Comparison of ENCODE assay signal across 7 mouse cellular contexts in the genomic region with DNA sequence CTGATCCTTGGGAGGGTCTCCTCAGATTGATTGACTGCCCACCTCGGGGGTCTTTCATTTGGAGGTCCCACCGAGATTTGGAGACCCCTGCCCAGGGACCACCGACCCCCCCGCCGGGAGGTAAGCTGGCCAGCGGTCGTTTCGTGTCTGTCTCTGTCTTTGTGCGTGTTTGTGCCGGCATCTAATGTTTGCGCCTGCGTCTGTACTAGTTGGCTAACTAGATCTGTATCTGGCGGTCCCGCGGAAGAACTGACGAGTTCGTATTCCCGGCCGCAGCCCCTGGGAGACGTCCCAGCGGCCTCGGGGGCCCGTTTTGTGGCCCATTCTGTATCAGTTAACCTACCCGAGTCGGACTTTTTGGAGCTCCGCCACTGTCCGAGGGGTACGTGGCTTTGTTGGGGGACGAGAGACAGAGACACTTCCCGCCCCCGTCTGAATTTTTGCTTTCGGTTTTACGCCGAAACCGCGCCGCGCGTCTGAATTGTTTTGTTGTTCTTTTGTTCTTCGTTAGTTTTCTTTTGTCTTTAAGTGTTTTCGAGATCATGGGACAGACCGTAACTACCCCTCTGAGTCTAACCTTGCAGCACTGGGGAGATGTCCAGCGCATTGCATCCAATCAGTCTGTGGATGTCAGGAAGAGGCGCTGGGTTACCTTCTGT. TPM values are rescaled to one million over a fixed set of nuclear protein-coding genes. Genes with fewer than 3 reads are reported as not detected.
DNase-seq lines count a peak whose midpoint lies in the region; ATAC-seq and TF ChIP-seq lines count a peak whose summit lies in the region.
"Not testable (repeated sequence)": the region's sequence is repeated elsewhere in the genome, so short reads cannot be mapped to it uniquely, and the experiment has no call there.

No protein-coding gene starts in this region.

- not testable (repeated sequence) for ATAC-seq in embryonic facial prominence, embryonic 12.5 days (ENCODE audit: insufficient number of reproducible peaks, insufficient read depth, low FRiP score, low TSS enrichment); forebrain, postnatal 0 days; limb, embryonic 15.5 days (ENCODE audit: insufficient number of reproducible peaks, low FRiP score, low TSS enrichment, low read depth); lung, postnatal 0 days; neural tube, embryonic 13.5 days (ENCODE audit: low read depth)

- H3K4me1 ChIP-seq in embryonic facial prominence, embryonic 12.5 days; forebrain, postnatal 0 days (ENCODE audit: insufficient read depth); hindbrain, embryonic 10.5 days (replicated peaks); neural tube, embryonic 13.5 days (replicated peaks): not testable (repeated sequence)
- H3K4me1 ChIP-seq in limb, embryonic 15.5 days, result peaks cover 11% of the 10 kb centered on the region
- H3K4me1 ChIP-seq in lung, postnatal 0 days (ENCODE audit: insufficient read depth, low read depth, low read length), result peaks cover 12% of the 10 kb centered on the region; the same call in 1 of the 2 replicates

- WGBS in embryonic facial prominence, embryonic 12.5 days, result 2% methylated on average over 40 of the region's 44 CpGs
- WGBS in forebrain, postnatal 0 days, result 10% methylated on average over 36 of the region's 44 CpGs
- 2% methylated on average over 43 of the region's 44 CpGs for WGBS in hindbrain, embryonic 10.5 days
- 3% methylated on average over 39 of the region's 44 CpGs for WGBS in limb, embryonic 15.5 days
- 3% methylated on average over 28 of the region's 44 CpGs for WGBS in lung, postnatal 0 days
- 5% methylated on average over 40 of the region's 44 CpGs for WGBS in neural tube, embryonic 13.5 days

- peak overlapping the region; percentile 51 for H3K4me2 ChIP-seq in embryonic facial prominence, embryonic 12.5 days (replicated peaks)
- H3K4me2 ChIP-seq in forebrain, postnatal 0 days (ENCODE audit: low read depth), result peak overlapping the region; percentile 49
- H3K4me2 ChIP-seq in limb, embryonic 15.5 days, result peak overlapping the region; percentile 52
- H3K4me2 ChIP-seq in lung, postnatal 0 days (replicated peaks; ENCODE audit: low read depth, low read length), result peak overlapping the region; percentile 52
- H3K4me2 ChIP-seq in neural tube, embryonic 13.5 days, result peak overlapping the region; percentile 57

- not testable (repeated sequence) for H3K9me3 ChIP-seq in embryonic facial prominence, embryonic 12.5 days; forebrain, postnatal 0 days (ENCODE audit: low read length); hindbrain, embryonic 10.5 days; limb, embryonic 15.5 days; lung, postnatal 0 days (ENCODE audit: low read length); neural tube, embryonic 13.5 days

- not testable (repeated sequence) for H3K27ac ChIP-seq in embryonic facial prominence, embryonic 12.5 days; forebrain, postnatal 0 days (ENCODE audit: low read depth, low read length); hindbrain, embryonic 10.5 days; limb, embryonic 15.5 days; neural tube, embryonic 13.5 days (replicated peaks)
- H3K27ac ChIP-seq in lung, postnatal 0 days (ENCODE audit: low read length), result peak overlapping the region; percentile 32; the same call in 1 of the 2 replicates

- not testable (repeated sequence) for DNase-seq in forebrain, postnatal 0 days; hindbrain, embryonic 10.5 days (ENCODE audit: low spot score); lung, postnatal 0 days (ENCODE audit: low spot score)
- DNase-seq in kidney, adult 18-20 months, result peak; percentile 38

- H3K4me3 ChIP-seq in embryonic facial prominence, embryonic 12.5 days, result peak overlapping the region; percentile 35
- H3K4me3 ChIP-seq in forebrain, postnatal 0 days (ENCODE audit: low read depth, low read length), result peak overlapping the region; percentile 31
- H3K4me3 ChIP-seq in hindbrain, embryonic 10.5 days, result peak overlapping the region; percentile 51
- peak overlapping the region; percentile 40 for H3K4me3 ChIP-seq in limb, embryonic 15.5 days
- peak overlapping the region; percentile 40 for H3K4me3 ChIP-seq in lung, postnatal 0 days (ENCODE audit: low read depth, low read length)
- H3K4me3 ChIP-seq in neural tube, embryonic 13.5 days, result peak overlapping the region; percentile 42

- not testable (repeated sequence) for TF ChIP-seq CTCF in forebrain, postnatal 0 days (IDR thresholded peaks at IDR 0.05; ENCODE audit: low read depth); lung, postnatal 0 days (IDR thresholded peaks at IDR 0.05)

- peaks cover 22% of the 10 kb centered on the region for H3K27me3 ChIP-seq in embryonic facial prominence, embryonic 12.5 days
- not testable (repeated sequence) for H3K27me3 ChIP-seq in forebrain, postnatal 0 days (ENCODE audit: insufficient read depth, low read length); lung, postnatal 0 days (replicated peaks; ENCODE audit: insufficient read depth, low read length)
- peaks cover 48% of the 10 kb centered on the region for H3K27me3 ChIP-seq in hindbrain, embryonic 10.5 days (ENCODE audit: insufficient read depth, poor library complexity, severe bottlenecking)
- H3K27me3 ChIP-seq in limb, embryonic 15.5 days, result peaks cover 11% of the 10 kb centered on the region
- peaks cover 11% of the 10 kb centered on the region; the same call in 1 of the 2 replicates for H3K27me3 ChIP-seq in neural tube, embryonic 13.5 days

- H3K9ac ChIP-seq in embryonic facial prominence, embryonic 12.5 days; limb, embryonic 15.5 days: not testable (repeated sequence)
- peak overlapping the region; percentile 35; the same call in 1 of the 2 replicates for H3K9ac ChIP-seq in forebrain, postnatal 0 days
- H3K9ac ChIP-seq in lung, postnatal 0 days (replicated peaks; ENCODE audit: low read depth), result peak overlapping the region; percentile 51
- H3K9ac ChIP-seq in neural tube, embryonic 13.5 days, result peak overlapping the region; percentile 50; the same call in 1 of the 2 replicates

- not testable (repeated sequence) for TF ChIP-seq EP300 in lung, postnatal 0 days (IDR thresholded peaks at IDR 0.05)

- not testable (repeated sequence) for H3K36me3 ChIP-seq in embryonic facial prominence, embryonic 12.5 days; forebrain, postnatal 0 days (ENCODE audit: insufficient read depth); hindbrain, embryonic 10.5 days; limb, embryonic 15.5 days; lung, postnatal 0 days (ENCODE audit: insufficient read depth, low read length); neural tube, embryonic 13.5 days

RNA-seq across cellular contexts. Expression of a gene that starts 51.0 kb away (rescaled TPM):
- polyA plus RNA-seq in embryonic facial prominence, embryonic 12.5 days (2016; fragmentation: Nextera tagmentation; extraction: Ambion mirVana), result 57.7 and 58.2 TPM in 2 replicates
- total RNA-seq in forebrain, postnatal 0 days (2014; rRNA removed), result 181 and 195 TPM in 2 replicates
- polyA plus RNA-seq in forebrain, postnatal 0 days (2015; fragmentation: Nextera tagmentation; extraction: Ambion mirVana), result 101 and 102 TPM in 2 replicates
- polyA plus RNA-seq in hindbrain, embryonic 10.5 days (2016; fragmentation: Nextera tagmentation; extraction: Ambion mirVana), result 53.4 and 54.5 TPM in 2 replicates
- polyA plus RNA-seq in limb, embryonic 15.5 days (2015; fragmentation: Nextera tagmentation; extraction: Ambion mirVana), result 67.4 and 77.4 TPM in 2 replicates
- polyA plus RNA-seq in lung, postnatal 0 days (2015; fragmentation: Nextera tagmentation; extraction: Ambion mirVana), result 40.2 and 40.9 TPM in 2 replicates
- 68.9 and 71.2 TPM in 2 replicates for polyA plus RNA-seq in neural tube, embryonic 13.5 days (2015; fragmentation: Nextera tagmentation; extraction: Ambion mirVana)

RNA-seq across cellular contexts. Expression of a gene that starts 56.6 kb away (rescaled TPM):
- 2.7 and 3.5 TPM in 2 replicates for polyA plus RNA-seq in embryonic facial prominence, embryonic 12.5 days (2016; fragmentation: Nextera tagmentation; extraction: Ambion mirVana)
- total RNA-seq in forebrain, postnatal 0 days (2014; rRNA removed), result 8.6 and 12.9 TPM in 2 replicates
- 7.1 and 7.2 TPM in 2 replicates for polyA plus RNA-seq in forebrain, postnatal 0 days (2015; fragmentation: Nextera tagmentation; extraction: Ambion mirVana)
- 2.5 and 3.8 TPM in 2 replicates for polyA plus RNA-seq in hindbrain, embryonic 10.5 days (2016; fragmentation: Nextera tagmentation; extraction: Ambion mirVana)
- polyA plus RNA-seq in limb, embryonic 15.5 days (2015; fragmentation: Nextera tagmentation; extraction: Ambion mirVana), result 1.1 and 1.3 TPM in 2 replicates
- polyA plus RNA-seq in lung, postnatal 0 days (2015; fragmentation: Nextera tagmentation; extraction: Ambion mirVana), result 1.2 and 2.1 TPM in 2 replicates
- polyA plus RNA-seq in neural tube, embryonic 13.5 days (2015; fragmentation: Nextera tagmentation; extraction: Ambion mirVana), result 3.0 and 3.3 TPM in 2 replicates

RNA-seq across cellular contexts. Expression of a gene that starts 59.7 kb away (rescaled TPM):
- 2.4 and 2.6 TPM in 2 replicates for polyA plus RNA-seq in embryonic facial prominence, embryonic 12.5 days (2016; fragmentation: Nextera tagmentation; extraction: Ambion mirVana)
- total RNA-seq in forebrain, postnatal 0 days (2014; rRNA removed), result 271 and 284 TPM in 2 replicates
- 227 and 280 TPM in 2 replicates for polyA plus RNA-seq in forebrain, postnatal 0 days (2015; fragmentation: Nextera tagmentation; extraction: Ambion mirVana)
- polyA plus RNA-seq in hindbrain, embryonic 10.5 days (2016; fragmentation: Nextera tagmentation; extraction: Ambion mirVana), result 1.8 and 3.6 TPM in 2 replicates
- 2.6 and 4.4 TPM in 2 replicates for polyA plus RNA-seq in limb, embryonic 15.5 days (2015; fragmentation: Nextera tagmentation; extraction: Ambion mirVana)
- 2.9 TPM in 2 replicates for polyA plus RNA-seq in lung, postnatal 0 days (2015; fragmentation: Nextera tagmentation; extraction: Ambion mirVana)
- 55.6 and 55.8 TPM in 2 replicates for polyA plus RNA-seq in neural tube, embryonic 13.5 days (2015; fragmentation: Nextera tagmentation; extraction: Ambion mirVana)

Comparison
In these comparisons a context has a peak if more than half of its experiments do, and no peak if none do; other contexts are left out.
1. RNA of a gene that starts 59.7 kb away (polyA plus RNA-seq): 227 to 280 TPM in forebrain, postnatal 0 days and 55.6 to 55.8 TPM in neural tube, embryonic 13.5 days; 1.8 to 3.6 TPM in hindbrain, embryonic 10.5 days, 2.9 TPM in lung, postnatal 0 days, 2.6 to 4.4 TPM in limb, embryonic 15.5 days and 2.4 to 2.6 TPM in embryonic facial prominence, embryonic 12.5 days; every median in the first group is over 10 times any median in the second.
2. Peak in every context shown above with its lines, with median percentiles within 50 percentile points of each other: H3K4me2 ChIP-seq and H3K4me3 ChIP-seq.